Mouse (Mus musculus): ENCODE results near the gene Fpgs. TPM values are rescaled to one million over a fixed set of nuclear protein-coding genes. Genes with fewer than 3 reads are reported as not detected.

Gene Fpgs
- polyA plus RNA-seq, 1 experiment from 2014 or later, result 16.6 TPM

DNA sequence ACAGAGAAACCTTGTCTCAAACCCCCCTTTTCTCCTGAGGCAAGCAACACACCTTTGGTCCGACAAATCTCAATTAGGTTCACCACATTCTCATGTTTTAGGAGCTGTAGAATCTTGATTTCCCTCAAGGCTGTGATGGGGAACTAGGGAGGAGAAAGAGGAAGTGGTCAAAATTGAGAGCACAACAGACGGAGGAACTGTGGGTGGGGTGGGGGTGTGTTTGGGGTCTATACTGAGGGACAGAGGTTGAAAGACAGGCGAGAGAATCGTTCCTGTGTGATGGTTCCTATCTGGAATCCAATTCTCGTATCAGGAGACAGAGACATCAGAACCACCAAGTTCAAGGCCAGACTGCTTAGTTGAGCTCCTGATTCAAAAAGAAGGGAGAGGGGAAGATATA lies 6.5 kb upstream of the Fpgs start:
- H3K9me3 ChIP-seq, result no peaks in the 10 kb centered on the region
- H3K4me2 ChIP-seq (replicated peaks), result no peak overlapping the region
- ATAC-seq, result no peak
- H3K9ac ChIP-seq (replicated peaks), result no peak overlapping the region
- WGBS, result 91% methylated on average over 5 of the region's 5 CpGs
- H3K4me3 ChIP-seq (replicated peaks), result no peak overlapping the region
- H3K36me3 ChIP-seq, result peaks cover 57% of the 10 kb centered on the region
- no peak overlapping the region for H3K27ac ChIP-seq
- H3K4me1 ChIP-seq (replicated peaks), result peaks cover 23% of the 10 kb centered on the region
- H3K27me3 ChIP-seq, result no peaks in the 10 kb centered on the region

DNA sequence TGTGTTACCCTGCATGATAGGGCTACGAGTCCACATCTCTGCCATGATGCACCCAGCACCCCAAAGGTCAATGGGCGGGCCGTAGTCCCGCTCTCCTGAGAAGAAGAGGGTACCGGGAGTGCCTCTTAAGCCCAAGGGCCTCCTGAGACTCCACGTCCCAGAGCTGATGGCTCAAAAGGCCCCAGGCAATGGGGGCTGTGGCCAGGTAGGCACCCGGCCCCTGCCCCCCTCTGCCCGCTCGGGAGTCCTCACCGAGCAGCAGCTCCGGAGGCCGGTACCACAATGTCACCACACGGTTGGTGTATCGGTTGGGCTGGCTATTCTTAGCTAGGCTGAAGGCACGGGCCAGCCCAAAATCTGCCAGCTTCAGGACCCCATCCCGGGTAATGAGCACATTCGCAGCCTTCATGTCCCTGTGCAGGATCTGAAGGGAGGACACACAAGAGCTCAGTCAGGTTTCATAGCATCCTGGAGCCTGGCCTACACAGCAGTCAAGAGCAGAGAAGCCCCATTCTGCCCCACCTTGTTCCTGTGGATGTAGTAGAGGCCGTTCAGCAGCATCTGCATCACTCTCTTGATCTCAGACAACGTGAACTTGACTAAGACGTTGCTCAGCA lies 5.7 kb upstream of the Fpgs start:
- no peak overlapping the region for H3K9ac ChIP-seq (replicated peaks)
- peaks cover 23% of the 10 kb centered on the region for H3K4me1 ChIP-seq (replicated peaks)
- H3K36me3 ChIP-seq, result peaks cover 65% of the 10 kb centered on the region
- ATAC-seq, result no peak
- H3K4me3 ChIP-seq (replicated peaks), result no peak overlapping the region
- H3K27ac ChIP-seq, result no peak overlapping the region
- 91% methylated on average over 20 of the region's 20 CpGs for WGBS
- H3K9me3 ChIP-seq, result no peaks in the 10 kb centered on the region
- no peaks in the 10 kb centered on the region for H3K27me3 ChIP-seq
- no peak overlapping the region for H3K4me2 ChIP-seq (replicated peaks)

DNA sequence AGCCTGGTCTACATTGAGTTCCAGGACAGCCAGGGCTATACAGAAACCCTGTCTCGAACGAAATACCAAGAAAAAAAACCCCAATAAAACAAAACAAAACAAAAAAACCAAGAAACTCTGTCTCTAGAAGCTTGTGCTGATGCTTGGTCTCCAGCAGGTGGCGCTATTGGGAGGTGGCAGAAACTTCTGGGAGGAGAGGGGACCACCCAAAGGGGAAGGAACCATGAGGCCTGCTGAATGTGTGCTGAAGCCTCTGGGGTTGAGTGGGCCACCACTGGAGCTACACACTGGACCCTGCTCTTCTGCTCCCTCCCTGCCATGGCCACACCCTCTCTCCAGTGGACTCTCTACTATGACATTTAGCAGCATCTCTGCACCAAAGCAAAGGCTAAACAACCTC lies 4.7 kb upstream of the Fpgs start:
- H3K4me2 ChIP-seq (replicated peaks), result no peak overlapping the region
- H3K27me3 ChIP-seq, result no peaks in the 10 kb centered on the region
- H3K27ac ChIP-seq, result no peak overlapping the region
- peaks cover 13% of the 10 kb centered on the region for H3K4me1 ChIP-seq (replicated peaks)
- H3K36me3 ChIP-seq, result peaks cover 75% of the 10 kb centered on the region
- H3K9ac ChIP-seq (replicated peaks), result no peak overlapping the region
- no peaks in the 10 kb centered on the region for H3K9me3 ChIP-seq
- WGBS, result 45% methylated on average over 3 of the region's 3 CpGs
- no peak for ATAC-seq
- no peak overlapping the region for H3K4me3 ChIP-seq (replicated peaks)

DNA sequence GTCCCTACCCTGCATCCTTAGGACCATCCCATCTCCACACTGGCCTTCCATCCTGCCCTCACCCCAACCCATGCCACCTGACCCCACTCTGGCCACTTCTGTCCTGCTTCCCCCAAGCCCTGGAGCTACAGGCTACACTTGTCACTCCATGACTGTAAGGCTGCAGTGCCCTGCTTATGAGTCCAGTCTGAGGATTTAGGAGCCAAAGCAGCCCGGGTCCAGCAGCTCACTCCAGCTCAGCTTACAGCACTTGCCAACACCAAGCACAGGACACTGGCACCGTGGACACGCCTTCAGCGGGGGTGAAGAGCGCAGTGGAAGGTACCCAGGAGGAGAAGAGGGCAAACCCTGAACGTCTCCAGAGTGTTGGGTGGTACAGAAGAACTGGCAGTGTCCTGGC lies 3.0 kb upstream of the Fpgs start:
- Histone ChIP-seq H3K4me1 (replicated peaks) (peaks cover 11% of the 10 kb centered on the region), H3K9me3 (no peaks in the 10 kb centered on the region), H3K4me3 (replicated peaks) (no peak overlapping the region), H3K4me2 (replicated peaks) (no peak overlapping the region), H3K27ac (no peak overlapping the region), H3K36me3 (peaks cover 88% of the 10 kb centered on the region), H3K9ac (replicated peaks) (no peak overlapping the region), H3K27me3 (no peaks in the 10 kb centered on the region)
- 94% methylated on average over 6 of the region's 6 CpGs for WGBS
- ATAC-seq, result no peak

DNA sequence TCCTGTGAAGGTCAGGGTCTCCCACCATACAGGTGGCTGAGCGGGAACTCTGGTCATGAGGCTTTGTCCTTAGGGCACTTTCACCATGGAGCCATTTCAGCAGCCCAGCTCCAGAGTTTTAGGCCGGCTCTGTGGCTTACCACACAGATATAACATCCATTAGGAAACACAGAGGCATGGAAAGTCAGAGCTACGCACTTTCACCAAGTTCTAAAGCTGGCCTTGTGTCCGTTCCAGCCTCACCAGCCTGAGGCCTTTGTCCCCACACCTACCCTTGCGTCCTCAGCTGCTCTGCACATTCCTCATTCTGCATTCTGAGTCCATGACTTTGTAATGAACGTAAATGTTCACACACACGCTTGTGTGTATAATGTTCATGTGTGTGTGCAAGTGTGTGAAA lies 1.1 kb upstream of the Fpgs start:
- Histone ChIP-seq H3K4me2 (replicated peaks) (no peak overlapping the region), H3K4me1 (replicated peaks) (no peaks in the 10 kb centered on the region), H3K36me3 (peaks cover 76% of the 10 kb centered on the region), H3K4me3 (replicated peaks) (no peak overlapping the region), H3K27me3 (no peaks in the 10 kb centered on the region), H3K9me3 (no peaks in the 10 kb centered on the region), H3K27ac (no peak overlapping the region), H3K9ac (replicated peaks) (no peak overlapping the region)
- WGBS, result 92% methylated on average over 7 of the region's 7 CpGs
- no peak for ATAC-seq

DNA sequence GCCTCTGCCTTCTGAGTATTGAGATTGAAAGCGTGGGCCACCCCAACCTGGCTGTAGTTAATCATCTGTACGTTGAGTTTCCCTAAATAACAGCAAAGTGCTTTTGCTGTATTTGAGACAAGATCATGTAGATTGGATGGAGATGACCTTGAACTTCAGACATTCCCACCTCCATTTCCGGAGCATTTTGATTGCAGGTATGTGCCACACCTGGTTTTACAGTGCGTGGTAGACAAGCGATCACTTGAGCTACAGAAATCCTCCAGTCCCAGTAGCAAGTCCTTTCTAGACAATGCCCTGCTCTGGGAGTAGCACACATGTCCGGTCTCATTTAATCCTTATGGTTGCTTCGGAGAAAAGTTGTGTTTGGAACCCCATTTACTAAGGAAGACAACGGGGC lies 899 bp downstream of the Fpgs start:
- Histone ChIP-seq H3K27ac (no peak overlapping the region), H3K4me3 (replicated peaks) (no peak overlapping the region), H3K4me2 (replicated peaks) (no peak overlapping the region), H3K4me1 (replicated peaks) (no peaks in the 10 kb centered on the region), H3K27me3 (no peaks in the 10 kb centered on the region), H3K9ac (replicated peaks) (no peak overlapping the region), H3K36me3 (peaks cover 57% of the 10 kb centered on the region), H3K9me3 (no peaks in the 10 kb centered on the region)
- ATAC-seq, result no peak
- WGBS, result 95% methylated on average over 8 of the region's 8 CpGs

DNA sequence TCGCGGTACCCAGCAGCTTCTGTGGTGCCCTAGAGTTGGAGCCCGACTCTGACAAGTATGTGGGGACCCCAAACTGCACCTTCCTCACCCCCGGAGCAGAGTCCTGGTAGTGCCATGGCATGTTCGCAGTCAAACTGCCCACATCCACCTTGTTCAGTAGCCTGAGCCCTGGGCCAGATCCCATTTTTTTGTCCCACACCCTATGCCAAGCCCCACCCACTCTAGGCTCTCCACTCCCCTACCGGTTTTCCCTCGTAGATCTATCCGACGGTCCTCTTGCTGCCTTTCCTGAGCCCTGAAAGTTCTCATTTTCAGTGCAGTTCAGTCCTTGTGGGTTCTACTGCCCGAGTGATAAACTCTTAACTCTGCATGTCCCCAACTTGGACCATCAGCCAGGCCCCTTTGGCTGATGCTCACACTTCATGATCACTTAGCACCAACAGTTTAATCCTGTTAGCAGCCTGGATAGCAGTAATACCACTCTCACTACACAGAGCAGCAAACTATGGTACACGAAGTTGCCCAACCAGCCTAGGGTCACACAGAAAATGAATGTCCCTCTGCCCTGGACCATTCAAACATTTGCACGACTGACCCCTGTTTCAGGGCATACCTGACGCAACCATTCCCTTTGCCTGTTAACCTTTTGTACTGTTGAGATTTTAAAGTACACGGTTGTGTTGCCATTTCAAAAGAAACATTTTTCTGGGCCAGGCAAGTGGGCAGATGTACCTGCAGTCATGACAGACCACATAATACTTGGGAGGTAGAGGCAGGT lies 2.8 kb downstream of the Fpgs start:
- Histone ChIP-seq H3K4me3 (replicated peaks) (no peak overlapping the region), H3K27ac (no peak overlapping the region), H3K27me3 (no peaks in the 10 kb centered on the region), H3K4me2 (replicated peaks) (no peak overlapping the region), H3K9me3 (no peaks in the 10 kb centered on the region), H3K9ac (replicated peaks) (no peak overlapping the region), H3K4me1 (replicated peaks) (no peaks in the 10 kb centered on the region), H3K36me3 (peaks cover 38% of the 10 kb centered on the region)
- no peak for ATAC-seq
- WGBS, result 89% methylated on average over 14 of the region's 14 CpGs

DNA sequence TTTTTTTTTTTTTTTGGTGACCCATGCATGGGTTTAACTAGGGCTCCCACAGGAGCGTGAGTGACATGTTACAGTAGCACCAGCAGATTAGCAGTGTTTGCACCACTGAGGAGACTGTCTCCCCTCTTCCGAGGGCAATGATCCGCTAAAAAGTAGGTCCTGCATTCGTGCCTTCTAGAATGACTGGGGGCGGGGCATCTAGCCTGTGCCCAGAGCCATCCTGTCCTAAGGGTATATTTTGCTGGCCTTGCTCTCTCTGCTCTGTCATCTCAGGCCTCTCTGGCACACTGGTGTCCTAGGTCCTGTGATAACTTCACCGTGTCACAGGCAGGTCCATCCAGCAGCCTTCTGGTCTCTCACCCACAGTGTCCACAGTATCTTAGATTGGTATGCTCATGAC lies 4.3 kb downstream of the Fpgs start:
- Histone ChIP-seq H3K4me3 (replicated peaks) (no peak overlapping the region), H3K9me3 (no peaks in the 10 kb centered on the region), H3K27ac (no peak overlapping the region), H3K9ac (replicated peaks) (no peak overlapping the region), H3K27me3 (no peaks in the 10 kb centered on the region), H3K36me3 (peaks cover 23% of the 10 kb centered on the region), H3K4me1 (replicated peaks) (no peaks in the 10 kb centered on the region), H3K4me2 (replicated peaks) (no peak overlapping the region)
- no peak for ATAC-seq
- 86% methylated on average over 6 of the region's 6 CpGs for WGBS

DNA sequence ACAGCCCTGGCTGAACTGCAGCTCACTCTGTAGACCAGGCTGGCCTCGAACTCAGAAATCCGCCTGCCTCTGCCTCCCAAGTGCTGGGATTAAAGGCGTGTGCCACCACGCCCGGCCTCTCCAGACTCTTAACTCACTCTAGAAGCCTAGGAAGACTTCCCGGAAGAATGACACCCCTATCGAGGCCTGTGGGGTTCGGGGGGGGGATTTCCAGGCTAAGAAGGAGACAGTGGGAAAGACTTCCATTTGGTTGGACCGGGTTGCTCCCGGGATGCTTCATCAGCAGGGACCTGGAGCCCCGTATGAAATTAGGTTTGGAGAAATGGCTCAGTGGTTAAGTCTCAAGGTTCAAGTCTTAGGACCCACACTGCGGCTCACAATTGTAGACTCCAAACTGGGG lies 9.3 kb downstream of the Fpgs start:
- peak overlapping the region; percentile 71 for H3K4me3 ChIP-seq (replicated peaks)
- no peak for ATAC-seq
- 90% methylated on average over 12 of the region's 12 CpGs for WGBS
- no peaks in the 10 kb centered on the region for H3K27me3 ChIP-seq
- peaks cover 13% of the 10 kb centered on the region for H3K4me1 ChIP-seq (replicated peaks)
- no peaks in the 10 kb centered on the region for H3K36me3 ChIP-seq
- no peaks in the 10 kb centered on the region for H3K9me3 ChIP-seq
- peak overlapping the region; percentile 81 for H3K4me2 ChIP-seq (replicated peaks)
- peak overlapping the region; percentile 58; the same call in 1 of the 2 replicates for H3K9ac ChIP-seq (replicated peaks)
- no peak overlapping the region; the same call in 1 of the 2 replicates for H3K27ac ChIP-seq

DNA sequence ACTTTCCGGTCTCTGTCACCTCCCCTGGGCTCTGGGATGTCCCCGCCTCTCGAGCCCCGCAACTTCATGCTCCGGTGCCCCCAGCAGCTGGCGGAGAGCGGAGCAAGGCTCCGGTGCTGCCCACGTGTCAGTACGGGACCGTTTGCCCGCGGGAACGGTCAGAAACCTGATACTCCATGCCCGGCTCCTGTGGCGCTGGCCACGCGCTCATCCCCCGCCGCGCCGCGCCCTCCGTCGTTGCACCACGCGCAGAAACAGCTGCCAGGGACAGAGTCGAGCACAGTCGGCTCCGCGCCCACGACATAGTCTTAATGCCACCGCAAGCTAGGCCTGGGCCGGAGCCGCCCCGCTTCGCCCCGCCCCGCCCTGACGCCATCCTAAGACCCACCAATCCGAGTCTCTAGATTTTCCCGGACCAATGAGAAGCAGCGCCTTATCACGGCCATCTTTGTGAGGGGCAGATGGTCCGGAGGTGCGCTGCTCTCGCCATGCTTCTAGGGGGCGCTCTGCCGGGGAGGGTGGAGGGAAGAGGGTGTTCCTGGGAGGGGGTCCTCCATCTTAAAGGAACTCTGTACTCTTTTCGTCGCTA lies 10.0 kb downstream of the Fpgs start:
- Histone ChIP-seq H3K36me3 (no peaks in the 10 kb centered on the region), H3K27ac (peak overlapping the region; percentile 75), H3K27me3 (no peaks in the 10 kb centered on the region), H3K4me2 (replicated peaks) (peak overlapping the region; percentile 81), H3K4me3 (replicated peaks) (peak overlapping the region; percentile 71), H3K9me3 (no peaks in the 10 kb centered on the region), H3K4me1 (replicated peaks) (peaks cover 13% of the 10 kb centered on the region), H3K9ac (replicated peaks) (peak overlapping the region; percentile 81)
- WGBS, result under 1% methylated on average over 51 of the region's 51 CpGs
- ATAC-seq, result peak; percentile 98

DNA sequence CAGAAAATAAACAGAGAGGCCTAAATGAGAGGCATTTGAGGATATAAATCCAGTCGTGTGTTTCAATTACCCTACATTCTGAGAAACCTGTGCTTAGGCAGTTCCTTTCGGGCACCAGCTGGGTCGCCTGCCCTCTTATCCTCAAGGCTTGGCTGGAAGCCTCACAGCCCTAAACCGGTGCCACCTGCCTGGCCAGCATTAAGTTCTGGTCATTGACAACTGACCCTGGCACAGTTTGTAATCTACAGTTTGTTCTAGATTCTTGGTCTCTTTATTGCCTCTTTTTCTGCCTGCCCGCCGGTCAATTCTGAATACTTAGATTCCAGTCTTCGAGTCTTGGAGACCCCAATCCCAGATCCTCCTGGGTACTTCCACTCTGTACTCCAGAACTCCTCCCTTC lies 10.7 kb downstream of the Fpgs start:
- peaks cover 13% of the 10 kb centered on the region for H3K4me1 ChIP-seq (replicated peaks)
- peak overlapping the region; percentile 71 for H3K4me3 ChIP-seq (replicated peaks)
- peak overlapping the region; percentile 81 for H3K9ac ChIP-seq (replicated peaks)
- H3K36me3 ChIP-seq, result 0 out of 2 replicates have a peak, but pooled peaks cover under 1% of the 10 kb centered on the region
- 23% methylated on average over 7 of the region's 7 CpGs for WGBS
- no peaks in the 10 kb centered on the region for H3K9me3 ChIP-seq
- H3K27me3 ChIP-seq, result no peaks in the 10 kb centered on the region
- no peak for ATAC-seq
- no peak overlapping the region for H3K27ac ChIP-seq
- peak overlapping the region; percentile 81 for H3K4me2 ChIP-seq (replicated peaks)

DNA sequence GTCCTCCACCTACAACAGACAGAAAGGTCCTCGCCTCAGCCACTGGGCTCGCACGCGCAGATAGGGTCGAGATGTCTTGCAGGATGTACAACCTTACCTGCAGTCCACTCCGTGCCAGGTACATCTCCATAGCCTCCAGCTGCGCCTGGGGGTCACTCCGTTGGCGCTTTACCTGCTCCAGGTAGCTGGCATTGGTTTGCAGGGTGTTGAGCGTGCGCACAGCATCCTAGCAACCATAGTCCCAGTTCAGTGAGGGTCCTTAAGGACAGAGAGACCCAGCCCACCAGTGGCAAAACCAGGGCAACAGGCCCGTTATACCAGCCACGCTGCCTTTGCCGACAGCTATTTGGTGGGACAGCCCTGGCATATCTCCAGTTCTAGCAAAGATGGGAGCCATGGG lies 11.4 kb downstream of the Fpgs start:
- Histone ChIP-seq H3K36me3 (peaks cover 8% of the 10 kb centered on the region), H3K4me2 (replicated peaks) (no peak overlapping the region; the same call in 1 of the 2 replicates), H3K4me1 (replicated peaks) (peaks cover 13% of the 10 kb centered on the region), H3K9ac (replicated peaks) (no peak overlapping the region; the same call in 1 of the 2 replicates), H3K4me3 (replicated peaks) (no peak overlapping the region), H3K27ac (no peak overlapping the region), H3K9me3 (no peaks in the 10 kb centered on the region), H3K27me3 (no peaks in the 10 kb centered on the region)
- no peak for ATAC-seq
- 97% methylated on average over 14 of the region's 14 CpGs for WGBS
